Mouse (Mus musculus): ENCODE data around the gene Fbxl17. TPM values are rescaled to one million over a fixed set of nuclear protein-coding genes. Genes with fewer than 3 reads are reported as not detected.

Fbxl17 gene
- polyA plus RNA-seq, 1 experiment from 2014 or later: 29.0 TPM

GRCm38 (mm10) chr17:63419503-63419902 lies 80.3 kb downstream of the Fbxl17 start:
- Histone ChIP-seq H3K36me3 (no peaks in the 10 kb centered on the region), H3K4me3 (replicated peaks) (no peak overlapping the region), H3K27me3 (no peaks in the 10 kb centered on the region), H3K4me2 (replicated peaks) (no peak overlapping the region), H3K4me1 (replicated peaks) (0 out of 2 replicates have a peak, but pooled peaks cover 11% of the 10 kb centered on the region), H3K9ac (replicated peaks) (no peak overlapping the region), H3K27ac (no peak overlapping the region), H3K9me3 (no peaks in the 10 kb centered on the region)
- no peak for ATAC-seq
- 92% methylated on average over 6 of the region's 6 CpGs for WGBS

DNA sequence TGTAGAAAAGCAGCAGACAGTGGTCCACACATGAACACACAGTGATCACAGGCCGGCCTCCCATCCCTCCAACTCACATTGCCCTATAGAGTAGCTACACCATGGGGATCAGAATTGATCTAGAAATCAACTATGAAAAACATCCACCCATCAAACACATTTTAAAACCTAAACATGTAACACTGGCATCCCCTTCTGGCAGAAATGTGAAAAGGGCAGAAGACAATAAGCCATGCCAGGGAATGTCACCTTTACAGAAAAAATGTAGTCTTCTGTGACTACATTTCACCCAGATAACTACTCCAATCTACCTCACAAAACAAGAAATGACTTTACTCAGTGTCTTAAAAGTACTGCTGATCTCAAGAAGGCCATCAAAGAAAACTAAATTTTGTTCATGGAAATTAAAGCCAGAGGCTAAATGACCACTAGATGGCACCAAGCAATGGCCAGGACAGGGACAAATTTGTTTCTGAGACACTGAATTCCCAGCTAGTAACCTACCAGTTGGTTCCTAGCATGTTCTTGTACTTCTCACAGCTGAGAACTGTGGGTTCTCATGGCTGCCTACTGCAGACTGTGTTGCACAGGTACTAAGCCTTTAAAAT lies 85.7 kb downstream of the Fbxl17 start:
- H3K36me3 ChIP-seq: peaks cover 5% of the 10 kb centered on the region; the same call in 1 of the 2 replicates
- H3K4me2 ChIP-seq (replicated peaks): no peak overlapping the region
- 96% methylated on average over 1 of the region's 1 CpGs for WGBS
- no peaks in the 10 kb centered on the region for H3K4me1 ChIP-seq (replicated peaks)
- no peak overlapping the region for H3K4me3 ChIP-seq (replicated peaks)
- ATAC-seq: no peak
- H3K9ac ChIP-seq (replicated peaks): no peak overlapping the region
- no peak overlapping the region for H3K27ac ChIP-seq
- no peaks in the 10 kb centered on the region for H3K27me3 ChIP-seq
- 0 out of 2 replicates have a peak, but pooled peaks cover 4% of the 10 kb centered on the region for H3K9me3 ChIP-seq

- no peaks in the 10 kb centered on the region for H3K27me3 ChIP-seq
- H3K9ac ChIP-seq (replicated peaks): no peak overlapping the region
- H3K4me1 ChIP-seq (replicated peaks): peaks cover 3% of the 10 kb centered on the region; the same call in 1 of the 2 replicates
- H3K36me3 ChIP-seq: peaks cover 5% of the 10 kb centered on the region; the same call in 1 of the 2 replicates
- no peak overlapping the region for H3K27ac ChIP-seq
- no peak for ATAC-seq
- no peak overlapping the region for H3K4me2 ChIP-seq (replicated peaks)
- 0 out of 2 replicates have a peak, but pooled peaks cover 4% of the 10 kb centered on the region for H3K9me3 ChIP-seq
- WGBS: 83% methylated on average over 3 of the region's 3 CpGs
- no peak overlapping the region for H3K4me3 ChIP-seq (replicated peaks)
Observed at GRCm38 (mm10) chr17:63411564-63411963, 88.3 kb downstream of the Fbxl17 start.

- no peak overlapping the region for H3K4me2 ChIP-seq (replicated peaks)
- 0 out of 2 replicates have a peak, but pooled peaks cover 4% of the 10 kb centered on the region for H3K9me3 ChIP-seq
- H3K4me1 ChIP-seq (replicated peaks): peaks cover 12% of the 10 kb centered on the region; the same call in 1 of the 2 replicates
- H3K27ac ChIP-seq: no peak overlapping the region
- 97% methylated on average over 2 of the region's 2 CpGs for WGBS
- H3K9ac ChIP-seq (replicated peaks): no peak overlapping the region
- H3K36me3 ChIP-seq: peaks cover 5% of the 10 kb centered on the region; the same call in 1 of the 2 replicates
- no peak overlapping the region for H3K4me3 ChIP-seq (replicated peaks)
- H3K27me3 ChIP-seq: no peaks in the 10 kb centered on the region
- ATAC-seq: no peak
Observed at GRCm38 (mm10) chr17:63410101-63410500, 89.7 kb downstream of the Fbxl17 start.

DNA sequence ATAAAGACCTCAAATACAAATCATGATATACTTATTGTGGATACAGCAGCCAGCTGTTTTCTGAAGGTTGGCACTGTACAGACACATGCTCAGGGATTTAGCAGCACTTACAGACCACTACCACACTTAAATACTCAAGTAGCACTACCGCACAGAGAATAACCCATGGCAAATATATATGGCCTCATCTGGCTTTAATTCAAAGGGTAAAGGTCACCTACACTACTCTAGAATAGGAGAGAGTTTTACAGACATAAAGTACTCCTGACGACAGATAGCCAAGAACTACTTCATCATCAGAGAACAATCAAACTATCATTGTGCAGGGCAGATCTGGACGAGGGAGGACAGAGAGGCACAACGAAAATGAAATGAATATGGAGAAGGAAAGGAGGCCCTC lies 93.9 kb downstream of the Fbxl17 start:
- Histone ChIP-seq H3K36me3 (no peaks in the 10 kb centered on the region), H3K4me2 (replicated peaks) (no peak overlapping the region), H3K27me3 (no peaks in the 10 kb centered on the region), H3K9me3 (no peaks in the 10 kb centered on the region), H3K4me1 (replicated peaks) (peaks cover 36% of the 10 kb centered on the region), H3K4me3 (replicated peaks) (no peak overlapping the region), H3K9ac (replicated peaks) (no peak overlapping the region), H3K27ac (no peak overlapping the region)
- 76% methylated on average over 4 of the region's 4 CpGs for WGBS
- ATAC-seq: no peak

- no peak overlapping the region for H3K4me2 ChIP-seq (replicated peaks)
- no peaks in the 10 kb centered on the region for H3K36me3 ChIP-seq
- WGBS: 81% methylated on average over 4 of the region's 4 CpGs
- H3K4me1 ChIP-seq (replicated peaks): peaks cover 36% of the 10 kb centered on the region
- ATAC-seq: no peak
- no peak overlapping the region for H3K4me3 ChIP-seq (replicated peaks)
- no peak overlapping the region for H3K27ac ChIP-seq
- no peaks in the 10 kb centered on the region for H3K9me3 ChIP-seq
- no peaks in the 10 kb centered on the region for H3K27me3 ChIP-seq
- H3K9ac ChIP-seq (replicated peaks): no peak overlapping the region
Observed at GRCm38 (mm10) chr17:63405471-63405870, 94.3 kb downstream of the Fbxl17 start.

- Histone ChIP-seq H3K4me3 (replicated peaks) (no peak overlapping the region), H3K27ac (no peak overlapping the region), H3K4me2 (replicated peaks) (no peak overlapping the region), H3K9me3 (no peaks in the 10 kb centered on the region), H3K27me3 (no peaks in the 10 kb centered on the region), H3K4me1 (replicated peaks) (peaks cover 36% of the 10 kb centered on the region), H3K36me3 (no peaks in the 10 kb centered on the region), H3K9ac (replicated peaks) (no peak overlapping the region)
- 68% methylated on average over 2 of the region's 2 CpGs for WGBS
- ATAC-seq: peak; percentile 55; the same call in 1 of the 2 replicates
Observed at GRCm38 (mm10) chr17:63404968-63405367, 94.8 kb downstream of the Fbxl17 start.

DNA sequence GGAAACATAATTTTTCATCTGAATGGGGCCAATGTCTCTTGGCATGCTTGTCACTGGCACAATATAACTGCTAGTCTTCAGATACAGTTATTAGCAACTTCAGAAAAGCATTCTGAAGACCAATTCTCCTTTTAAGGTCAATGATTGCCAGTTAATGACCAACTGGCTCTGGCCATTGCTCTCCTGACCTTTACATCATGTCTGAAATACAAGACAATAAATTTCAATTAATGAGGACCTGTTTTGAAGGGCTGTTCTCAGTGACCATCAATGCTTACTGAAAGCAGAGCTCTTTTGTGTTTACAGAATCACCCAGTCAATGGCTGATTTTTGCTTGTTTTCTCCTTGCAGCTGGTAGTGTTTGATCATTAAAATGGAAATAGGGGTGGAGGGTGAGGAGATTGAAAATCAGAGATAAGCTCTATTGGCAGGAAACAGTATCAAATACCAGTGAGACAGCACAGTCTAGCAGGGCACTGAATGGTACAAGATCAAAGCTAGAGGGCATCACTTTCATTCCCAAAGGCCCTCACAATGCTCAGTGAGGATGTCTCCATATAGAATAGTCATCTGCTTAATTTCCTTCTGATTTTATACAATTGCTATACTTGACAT lies 95.9 kb downstream of the Fbxl17 start:
- H3K4me3 ChIP-seq (replicated peaks): no peak overlapping the region
- no peaks in the 10 kb centered on the region for H3K27me3 ChIP-seq
- H3K9ac ChIP-seq (replicated peaks): no peak overlapping the region
- no peaks in the 10 kb centered on the region for H3K9me3 ChIP-seq
- no peak overlapping the region for H3K4me2 ChIP-seq (replicated peaks)
- 0 out of 2 replicates have a peak overlapping the region, but pooled peaks have one; percentile 16 for H3K27ac ChIP-seq
- no peaks in the 10 kb centered on the region for H3K36me3 ChIP-seq
- peaks cover 36% of the 10 kb centered on the region for H3K4me1 ChIP-seq (replicated peaks)
- no peak for ATAC-seq

DNA sequence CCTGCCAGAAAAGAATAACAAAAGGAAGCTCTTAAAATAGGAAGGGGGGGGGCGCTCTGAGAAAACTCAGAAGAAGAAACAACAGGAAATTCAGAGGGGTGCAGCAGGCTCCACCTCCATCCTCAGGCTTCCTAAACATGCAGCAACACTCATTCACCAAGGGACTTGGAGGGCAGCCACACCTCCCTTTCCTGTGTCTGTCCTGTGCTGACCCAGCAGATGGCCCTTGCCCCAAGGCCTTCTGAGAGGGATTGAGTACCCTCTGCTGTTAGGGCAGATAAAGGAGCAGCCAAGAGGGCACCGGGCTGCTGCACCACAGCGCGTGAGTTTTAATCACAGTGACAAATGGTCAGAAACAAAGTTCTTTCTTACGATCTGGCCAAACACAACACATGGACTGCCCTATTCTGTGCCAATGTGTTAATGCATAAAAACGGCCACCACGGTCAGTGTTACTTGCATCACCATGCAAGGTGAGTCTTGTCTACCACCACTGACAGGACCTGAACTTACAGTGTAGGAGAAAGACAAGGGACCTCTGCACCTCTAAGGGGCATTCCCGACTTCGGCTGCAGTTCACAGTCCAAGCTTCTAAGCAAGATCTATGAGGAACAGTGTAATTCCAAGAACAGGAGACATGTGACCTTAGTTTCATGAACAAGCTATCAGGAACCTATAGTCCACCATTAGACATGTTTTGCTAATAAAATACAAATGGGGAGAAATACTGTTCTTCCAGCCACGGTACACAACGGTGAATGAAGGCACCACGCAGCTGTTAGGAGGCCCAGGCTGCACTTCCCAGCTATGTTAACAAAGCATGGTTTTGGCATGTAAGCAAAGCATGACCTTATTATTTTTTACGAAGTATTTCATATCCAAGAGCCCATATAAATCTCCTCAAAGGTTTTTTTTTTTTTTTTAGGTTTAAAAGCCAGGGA lies 96.8 kb downstream of the Fbxl17 start:
- Histone ChIP-seq H3K4me2 (replicated peaks) (no peak overlapping the region), H3K27me3 (no peaks in the 10 kb centered on the region), H3K4me1 (replicated peaks) (peaks cover 40% of the 10 kb centered on the region), H3K4me3 (replicated peaks) (no peak overlapping the region), H3K27ac (no peak overlapping the region), H3K36me3 (no peaks in the 10 kb centered on the region), H3K9me3 (no peaks in the 10 kb centered on the region), H3K9ac (replicated peaks) (no peak overlapping the region)
- 79% methylated on average over 13 of the region's 13 CpGs for WGBS
- no peak for ATAC-seq

DNA sequence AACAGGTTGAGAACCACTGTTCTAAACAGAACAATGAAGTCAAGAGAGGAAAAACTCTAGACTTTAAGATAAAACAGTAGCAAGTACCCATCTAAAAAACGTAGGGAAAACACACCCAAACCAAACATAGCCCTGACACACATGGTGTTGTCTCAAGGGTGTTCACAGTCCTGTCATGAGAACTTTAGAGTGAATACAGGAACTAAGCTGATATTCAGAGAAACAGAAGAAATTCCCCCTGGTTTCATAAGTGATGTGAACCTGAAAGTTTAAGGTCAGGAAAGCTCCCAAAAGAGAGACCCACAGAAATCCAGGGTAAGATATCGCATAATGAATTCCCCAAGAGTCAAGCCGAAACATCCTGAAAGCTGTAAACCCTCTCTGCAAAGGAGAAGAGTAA lies 97.6 kb downstream of the Fbxl17 start:
- WGBS: 69% methylated on average over 3 of the region's 3 CpGs
- Histone ChIP-seq H3K4me2 (replicated peaks) (no peak overlapping the region), H3K27me3 (no peaks in the 10 kb centered on the region), H3K36me3 (no peaks in the 10 kb centered on the region), H3K4me1 (replicated peaks) (peaks cover 40% of the 10 kb centered on the region), H3K27ac (no peak overlapping the region), H3K4me3 (replicated peaks) (no peak overlapping the region), H3K9ac (replicated peaks) (no peak overlapping the region), H3K9me3 (no peaks in the 10 kb centered on the region)
- ATAC-seq: no peak

DNA sequence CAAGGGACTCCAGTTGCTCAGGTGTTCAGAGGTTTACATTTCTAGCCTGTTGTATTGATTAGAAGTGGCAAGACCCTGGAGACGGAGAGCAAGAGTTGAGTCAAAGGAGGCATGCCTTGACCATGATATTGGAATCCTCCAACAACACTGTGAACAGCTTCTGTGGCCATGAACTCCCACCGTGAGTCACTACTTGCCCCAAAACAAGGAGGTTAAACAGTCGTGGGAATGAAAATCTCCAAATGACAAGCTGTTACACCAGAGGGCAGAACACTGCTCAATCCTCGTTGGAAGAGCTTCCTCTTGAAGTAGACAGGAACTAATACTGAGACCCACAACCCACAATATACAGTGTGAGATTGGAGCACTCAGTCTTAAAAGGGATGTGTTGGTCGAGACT lies 99.2 kb downstream of the Fbxl17 start:
- H3K36me3 ChIP-seq: no peaks in the 10 kb centered on the region
- no peaks in the 10 kb centered on the region for H3K27me3 ChIP-seq
- ATAC-seq: no peak
- WGBS: 89% methylated on average over 5 of the region's 5 CpGs
- no peak overlapping the region for H3K9ac ChIP-seq (replicated peaks)
- H3K4me3 ChIP-seq (replicated peaks): no peak overlapping the region
- H3K9me3 ChIP-seq: no peaks in the 10 kb centered on the region
- peaks cover 31% of the 10 kb centered on the region for H3K4me1 ChIP-seq (replicated peaks)
- no peak overlapping the region for H3K4me2 ChIP-seq (replicated peaks)
- H3K27ac ChIP-seq: no peak overlapping the region

DNA sequence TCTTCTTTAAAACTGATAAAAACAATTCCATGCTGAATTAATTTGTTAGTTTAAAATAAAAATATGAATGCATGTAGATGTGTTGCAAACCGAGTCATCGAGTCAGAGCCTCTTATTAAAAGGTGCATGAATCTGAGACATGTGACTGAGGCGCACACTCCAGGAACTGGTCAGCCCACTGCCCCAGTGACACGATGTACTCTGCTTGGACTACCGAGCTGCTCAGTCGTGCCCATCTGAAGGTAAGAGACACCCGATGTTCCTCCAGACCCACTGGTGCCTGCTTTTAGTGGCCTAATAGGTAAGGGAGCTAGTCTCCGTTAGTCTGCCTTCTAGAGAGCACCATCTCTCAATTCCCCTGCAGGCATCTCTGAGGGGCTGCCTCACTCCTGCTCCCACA lies 100.0 kb downstream of the Fbxl17 start:
- no peaks in the 10 kb centered on the region for H3K9me3 ChIP-seq
- H3K27ac ChIP-seq: no peak overlapping the region
- H3K36me3 ChIP-seq: no peaks in the 10 kb centered on the region
- H3K4me2 ChIP-seq (replicated peaks): no peak overlapping the region
- H3K27me3 ChIP-seq: no peaks in the 10 kb centered on the region
- no peak overlapping the region for H3K4me3 ChIP-seq (replicated peaks)
- ATAC-seq: no peak
- peaks cover 24% of the 10 kb centered on the region for H3K4me1 ChIP-seq (replicated peaks)
- 92% methylated on average over 8 of the region's 8 CpGs for WGBS
- H3K9ac ChIP-seq (replicated peaks): no peak overlapping the region

Data from midbrain, embryonic 13.5 days (tissue).